Mouse (Mus musculus) embryonic facial prominence, embryonic 15.5 days (tissue): ENCODE results near the gene Scyl1. TPM values are rescaled to one million over a fixed set of nuclear protein-coding genes. Genes with fewer than 3 reads are reported as not detected.

ENCODE experiments used
- ATAC-seq: fragments of 200-750 bp; cut with Nextera tagmentation; 2 replicates; pipeline ENCODE4 v1.8.0; 2017; ENCODE audit warnings: low read depth, moderate TSS enrichment; ENCODE audit not compliant: insufficient number of reproducible peaks, low FRiP score, low TSS enrichment
- H3K27ac ChIP-seq: fragments of 300-500 bp; sonication (generic); replicated peaks from 2 replicates; pipeline ENCODE4 v1.5.1; 2015; ENCODE audit warnings: mild to moderate bottlenecking, inconsistent platforms
- H3K27me3 ChIP-seq: fragments of 300-500 bp; sonication (generic); 2 replicates; pipeline ENCODE4 v1.6.1; 2015; ENCODE audit warnings: inconsistent platforms
- H3K36me3 ChIP-seq: fragments of 300-500 bp; sonication (generic); 2 replicates; pipeline ENCODE4 v1.6.1; 2015; ENCODE audit warnings: mild to moderate bottlenecking, inconsistent platforms
- H3K4me1 ChIP-seq: fragments of 300-500 bp; sonication (generic); 2 replicates; pipeline ENCODE4 v1.6.1; 2015; ENCODE audit warnings: inconsistent platforms
- H3K4me2 ChIP-seq: fragments of 300-500 bp; sonication (generic); replicated peaks from 2 replicates; pipeline ENCODE4 v1.6.1; 2015; ENCODE audit warnings: mild to moderate bottlenecking, inconsistent platforms
- H3K4me3 ChIP-seq: fragments of 300-500 bp; sonication (generic); replicated peaks from 2 replicates; pipeline ENCODE4 v1.5.1; 2015; ENCODE audit warnings: mild to moderate bottlenecking, inconsistent platforms
- H3K9ac ChIP-seq: fragments of 300-500 bp; sonication (generic); 2 replicates; pipeline ENCODE4 v1.6.1; 2015; ENCODE audit warnings: inconsistent platforms
- H3K9me3 ChIP-seq: fragments of 300-500 bp; sonication (generic); replicated peaks from 2 replicates; pipeline ENCODE4 v1.6.1; 2016; ENCODE audit warnings: inconsistent platforms
- WGBS: fragments of 180-500 bp; shearing (Covaris S2); methylation state at CpG from one replicate; pipeline ENCODE4 v1.1.7; 2015; 5-methylcytosine and 5-hydroxymethylcytosine counted together
- polyA plus RNA-seq: library from polyadenylated mRNA; unstranded; fragments of >200 nt; fragmentation: Nextera tagmentation; extraction: Ambion mirVana; gene quantifications from 2 replicates; pipeline ENCODE4 v1.2.1, GENCODE M21; 2015

Gene Scyl1
- polyA plus RNA-seq, 1 experiment from 2014 or later: 81.8 TPM

DNA sequence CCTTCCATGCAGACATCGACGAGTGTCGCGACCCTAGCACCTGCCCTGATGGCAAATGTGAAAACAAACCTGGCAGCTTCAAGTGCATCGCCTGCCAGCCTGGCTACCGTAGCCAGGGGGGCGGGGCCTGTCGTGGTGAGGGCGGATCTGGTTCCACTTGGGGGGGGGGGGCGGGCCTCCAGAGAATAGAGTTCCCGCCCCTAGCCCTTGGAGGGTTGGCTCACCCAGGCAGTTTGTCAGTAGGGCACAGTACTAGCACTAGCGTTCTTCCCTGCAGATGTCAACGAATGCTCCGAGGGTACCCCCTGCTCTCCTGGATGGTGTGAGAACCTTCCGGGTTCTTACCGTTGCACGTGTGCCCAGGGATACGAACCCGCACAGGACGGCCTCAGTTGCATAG is 19.5 kb downstream of the Scyl1 start:
- WGBS: 14% methylated on average over 20 of the region's 20 CpGs
- Histone ChIP-seq H3K27ac (no peak overlapping the region), H3K4me2 (no peak overlapping the region), H3K9ac (no peak overlapping the region), H3K4me3 (no peak overlapping the region), H3K36me3 (peaks cover 50% of the 10 kb centered on the region), H3K27me3 (peaks cover 46% of the 10 kb centered on the region), H3K9me3 (no peaks in the 10 kb centered on the region), H3K4me1 (peaks cover 19% of the 10 kb centered on the region)
- ATAC-seq: peak; percentile 12; the same call in 1 of the 2 replicates

DNA sequence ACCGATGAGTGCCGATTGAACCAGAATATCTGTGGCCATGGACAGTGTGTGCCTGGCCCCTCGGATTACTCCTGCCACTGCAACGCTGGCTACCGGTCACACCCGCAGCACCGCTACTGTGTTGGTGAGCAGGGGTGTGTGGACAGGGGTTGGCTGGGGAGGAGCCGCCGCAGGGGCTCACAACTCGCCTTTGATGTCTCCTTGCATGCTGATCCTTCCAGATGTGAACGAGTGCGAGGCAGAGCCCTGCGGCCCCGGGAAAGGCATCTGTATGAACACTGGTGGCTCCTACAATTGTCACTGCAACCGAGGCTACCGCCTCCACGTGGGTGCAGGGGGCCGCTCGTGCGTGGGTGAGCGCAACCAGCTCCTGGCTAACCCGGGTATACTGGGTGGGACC is 20.3 kb downstream of the Scyl1 start:
- H3K36me3 ChIP-seq: peaks cover 52% of the 10 kb centered on the region
- WGBS: 15% methylated on average over 22 of the region's 22 CpGs

DNA sequence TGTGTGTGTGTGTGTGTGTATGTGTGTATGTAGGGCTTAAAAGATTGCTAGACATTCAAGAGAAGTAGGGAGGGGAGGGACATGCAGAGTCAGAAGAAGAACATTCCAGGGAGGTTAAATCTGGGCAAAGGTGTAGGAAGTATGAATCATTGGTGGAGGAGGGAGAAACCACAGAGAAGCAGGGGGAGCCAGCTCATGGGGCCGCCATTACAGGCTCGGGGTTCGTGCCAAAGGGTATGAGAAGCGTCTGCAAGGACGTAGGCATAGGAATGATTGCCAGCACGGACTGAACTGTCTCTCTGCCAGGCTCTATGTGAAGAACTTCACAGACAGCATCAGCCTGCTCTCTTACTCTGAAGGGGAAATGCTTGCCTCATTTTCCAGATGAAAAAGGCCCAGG is 21.7 kb downstream of the Scyl1 start:
- peaks cover 49% of the 10 kb centered on the region for H3K36me3 ChIP-seq
- H3K4me1 ChIP-seq: peaks cover 30% of the 10 kb centered on the region
- no peak overlapping the region for H3K27ac ChIP-seq
- no peak for ATAC-seq
- no peaks in the 10 kb centered on the region for H3K9me3 ChIP-seq
- H3K4me2 ChIP-seq: no peak overlapping the region
- no peak overlapping the region for H3K4me3 ChIP-seq
- WGBS: 68% methylated on average over 6 of the region's 6 CpGs
- H3K9ac ChIP-seq: no peak overlapping the region
- H3K27me3 ChIP-seq: peaks cover 47% of the 10 kb centered on the region

More for the DNA sequence above, 20.3 kb downstream of the Scyl1 start:
- no peak overlapping the region for H3K9ac ChIP-seq
- H3K4me1 ChIP-seq: peaks cover 16% of the 10 kb centered on the region
- ATAC-seq: no peak
- H3K27ac ChIP-seq: no peak overlapping the region
- H3K4me3 ChIP-seq: no peak overlapping the region
- H3K9me3 ChIP-seq: no peaks in the 10 kb centered on the region
- peaks cover 50% of the 10 kb centered on the region for H3K27me3 ChIP-seq
- no peak overlapping the region; the same call in 1 of the 2 replicates for H3K4me2 ChIP-seq

DNA sequence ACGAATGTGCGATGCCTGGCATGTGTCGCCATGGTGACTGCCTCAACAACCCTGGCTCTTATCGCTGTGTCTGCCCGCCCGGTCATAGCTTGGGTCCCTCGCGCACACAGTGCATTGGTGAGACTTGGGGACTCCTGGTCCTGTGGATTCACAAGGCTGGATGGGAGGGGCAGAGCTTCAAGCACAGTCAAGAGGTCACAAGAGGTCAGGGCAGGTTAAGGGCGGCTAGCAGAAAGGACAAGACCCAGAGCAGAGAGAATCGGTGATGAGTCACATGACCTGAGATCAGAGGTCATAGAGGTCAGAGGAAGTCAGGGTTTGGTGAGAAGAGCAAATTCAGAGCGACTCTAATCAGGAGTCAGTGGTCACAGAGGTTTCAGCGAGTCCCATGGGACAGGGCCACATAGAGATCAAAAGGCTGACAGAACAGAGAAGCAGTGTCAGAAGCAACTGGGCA is 24.3 kb downstream of the Scyl1 start:
- H3K9me3 ChIP-seq: no peaks in the 10 kb centered on the region
- no peak overlapping the region for H3K4me2 ChIP-seq
- WGBS: 33% methylated on average over 12 of the region's 12 CpGs
- H3K27ac ChIP-seq: no peak overlapping the region
- peaks cover 50% of the 10 kb centered on the region for H3K4me1 ChIP-seq
- H3K9ac ChIP-seq: no peak overlapping the region
- no peak for ATAC-seq
- H3K4me3 ChIP-seq: no peak overlapping the region
- peaks cover 47% of the 10 kb centered on the region for H3K27me3 ChIP-seq
- peaks cover 35% of the 10 kb centered on the region for H3K36me3 ChIP-seq

DNA sequence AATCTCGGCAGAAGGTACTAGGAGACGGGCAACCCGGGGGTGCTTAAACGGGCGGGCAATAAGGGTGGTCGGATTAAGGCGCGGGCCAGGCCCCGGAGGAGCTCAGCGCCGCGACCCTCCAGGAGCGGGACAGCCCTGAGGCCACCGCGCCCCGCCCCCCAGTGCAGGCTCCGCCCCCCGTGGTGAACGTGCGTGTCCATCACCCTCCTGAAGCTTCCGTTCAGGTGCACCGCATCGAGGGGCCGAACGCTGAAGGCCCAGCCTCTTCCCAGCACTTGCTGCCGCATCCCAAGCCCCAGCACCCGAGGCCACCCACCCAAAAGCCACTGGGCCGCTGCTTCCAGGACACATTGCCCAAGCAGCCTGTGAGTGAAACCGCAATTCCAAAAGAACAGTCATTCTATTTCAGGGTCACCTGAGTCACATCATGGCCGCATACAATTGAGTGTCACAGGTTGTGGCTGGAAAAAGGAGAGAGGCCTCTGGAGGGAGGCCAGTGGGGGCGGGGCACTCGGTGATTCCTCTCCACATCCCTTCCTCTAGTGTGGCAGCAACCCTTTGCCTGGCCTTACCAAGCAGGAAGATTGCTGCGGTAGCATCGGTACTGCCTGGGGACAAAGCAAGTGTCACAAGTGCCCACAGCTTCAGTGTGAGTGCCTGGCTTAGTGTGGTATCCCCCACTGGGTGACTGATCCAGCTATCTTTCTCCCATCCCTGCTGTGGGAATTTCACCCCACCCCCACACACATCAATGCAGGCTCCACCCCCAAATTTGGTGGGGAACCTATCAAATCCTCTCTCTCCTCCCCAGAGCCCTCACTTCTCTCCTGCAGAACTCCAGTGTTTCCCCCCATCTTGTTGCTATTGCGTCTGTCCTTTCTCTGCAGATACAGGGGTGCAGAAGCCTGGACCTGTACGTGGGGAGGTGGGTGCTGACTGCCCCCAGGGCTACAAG is 25.2 kb downstream of the Scyl1 start:
- H3K9ac ChIP-seq: no peak overlapping the region
- H3K4me2 ChIP-seq: peak overlapping the region; percentile 42
- peak overlapping the region; percentile 20 for H3K4me3 ChIP-seq
- peaks cover 48% of the 10 kb centered on the region for H3K4me1 ChIP-seq
- no peaks in the 10 kb centered on the region for H3K9me3 ChIP-seq
- peaks cover 43% of the 10 kb centered on the region for H3K27me3 ChIP-seq
- no peak overlapping the region for H3K27ac ChIP-seq
- WGBS: 10% methylated on average over 36 of the region's 36 CpGs
- ATAC-seq: no peak
- H3K36me3 ChIP-seq: peaks cover 29% of the 10 kb centered on the region

DNA sequence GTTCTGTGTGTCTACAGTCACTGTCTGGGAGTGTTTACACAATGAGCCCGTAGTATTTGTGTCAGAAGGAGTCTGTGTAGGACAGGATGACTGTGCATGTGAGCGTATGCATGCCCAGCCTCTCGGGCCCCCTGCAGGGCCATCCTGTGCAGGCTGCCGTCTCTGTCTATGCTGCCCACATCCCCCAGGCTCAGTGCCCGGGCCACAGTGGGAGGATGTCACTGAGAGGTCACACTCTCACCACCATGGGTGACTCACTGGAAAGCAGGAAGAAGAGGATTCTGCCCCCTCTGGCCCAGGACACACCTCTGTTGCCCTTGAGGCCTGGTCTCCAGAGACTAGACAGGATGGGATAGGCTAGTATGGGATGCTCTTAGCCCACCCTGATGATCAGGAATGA is 27.6 kb downstream of the Scyl1 start:
- Histone ChIP-seq H3K9ac (no peak overlapping the region), H3K27ac (no peak overlapping the region), H3K4me1 (peaks cover 56% of the 10 kb centered on the region), H3K9me3 (no peaks in the 10 kb centered on the region), H3K36me3 (peaks cover 15% of the 10 kb centered on the region), H3K4me3 (peak overlapping the region; percentile 73; the same call in 1 of the 2 replicates), H3K27me3 (peaks cover 25% of the 10 kb centered on the region), H3K4me2 (peak overlapping the region; percentile 90)
- WGBS: 48% methylated on average over 5 of the region's 5 CpGs
- no peak for ATAC-seq

DNA sequence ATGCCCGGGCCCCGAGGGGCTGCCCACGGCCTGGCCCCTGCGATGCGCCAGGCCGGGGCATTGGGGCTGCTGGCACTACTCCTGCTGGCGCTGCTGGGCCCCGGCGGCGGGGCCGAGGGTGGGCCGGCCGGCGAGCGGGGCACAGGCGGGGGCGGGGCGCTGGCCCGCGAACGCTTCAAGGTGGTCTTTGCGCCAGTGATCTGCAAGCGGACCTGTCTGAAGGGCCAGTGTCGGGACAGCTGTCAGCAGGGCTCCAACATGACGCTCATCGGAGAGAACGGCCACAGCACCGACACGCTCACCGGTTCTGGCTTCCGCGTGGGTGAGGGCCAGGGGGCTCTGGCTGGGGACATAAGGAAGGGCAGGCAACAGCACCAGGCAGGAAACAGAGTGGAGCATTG is 29.0 kb downstream of the Scyl1 start:
- Histone ChIP-seq H3K36me3 (peaks cover 4% of the 10 kb centered on the region; the same call in 1 of the 2 replicates), H3K9me3 (no peaks in the 10 kb centered on the region), H3K27ac (peak overlapping the region; percentile 93), H3K4me3 (peak overlapping the region; percentile 73), H3K27me3 (peaks cover 20% of the 10 kb centered on the region; the same call in 1 of the 2 replicates), H3K9ac (peak overlapping the region; percentile 71), H3K4me1 (peaks cover 56% of the 10 kb centered on the region), H3K4me2 (peak overlapping the region; percentile 90)
- 1% methylated on average over 32 of the region's 32 CpGs for WGBS
- ATAC-seq: peak; percentile 9; the same call in 1 of the 2 replicates

DNA sequence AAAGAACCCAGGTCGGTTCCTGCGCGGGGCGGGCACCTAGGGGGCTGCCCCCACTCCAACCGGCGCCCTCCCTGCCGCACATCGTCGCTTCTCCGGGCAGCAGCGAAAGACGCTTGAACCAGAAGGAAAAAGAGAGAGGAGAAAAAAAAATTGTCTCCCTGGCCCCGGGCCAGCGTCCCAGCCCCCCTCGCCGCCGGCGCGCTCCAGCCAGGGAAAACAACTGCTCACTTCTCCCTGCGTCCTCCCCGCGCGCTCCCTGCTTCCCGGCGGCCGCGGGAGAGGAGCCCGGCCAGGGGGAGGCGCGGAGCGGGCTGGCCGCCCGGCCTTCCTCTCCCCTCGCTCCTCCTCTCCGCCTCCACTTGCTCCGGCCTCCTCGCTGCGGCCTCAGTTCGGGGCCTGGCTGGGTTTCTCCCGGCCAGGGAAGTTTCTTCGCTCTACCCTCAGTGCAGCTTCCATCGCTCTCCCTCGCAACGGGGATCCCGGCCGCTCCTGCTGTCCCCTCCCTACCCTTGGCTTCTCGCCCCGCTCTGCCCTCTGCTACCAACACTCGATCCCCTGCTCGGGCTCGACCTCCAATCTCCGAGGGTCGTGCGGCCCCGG is 29.5 kb downstream of the Scyl1 start:
- Histone ChIP-seq H3K27me3 (peaks cover 21% of the 10 kb centered on the region), H3K36me3 (peaks cover 3% of the 10 kb centered on the region; the same call in 1 of the 2 replicates), H3K4me2 (peak overlapping the region; percentile 90), H3K4me3 (peak overlapping the region; percentile 73), H3K9ac (peak overlapping the region; percentile 71), H3K27ac (peak overlapping the region; percentile 93), H3K4me1 (peaks cover 56% of the 10 kb centered on the region), H3K9me3 (no peaks in the 10 kb centered on the region)
- WGBS: under 1% methylated on average over 46 of the region's 55 CpGs
- ATAC-seq: peak; percentile 83

DNA sequence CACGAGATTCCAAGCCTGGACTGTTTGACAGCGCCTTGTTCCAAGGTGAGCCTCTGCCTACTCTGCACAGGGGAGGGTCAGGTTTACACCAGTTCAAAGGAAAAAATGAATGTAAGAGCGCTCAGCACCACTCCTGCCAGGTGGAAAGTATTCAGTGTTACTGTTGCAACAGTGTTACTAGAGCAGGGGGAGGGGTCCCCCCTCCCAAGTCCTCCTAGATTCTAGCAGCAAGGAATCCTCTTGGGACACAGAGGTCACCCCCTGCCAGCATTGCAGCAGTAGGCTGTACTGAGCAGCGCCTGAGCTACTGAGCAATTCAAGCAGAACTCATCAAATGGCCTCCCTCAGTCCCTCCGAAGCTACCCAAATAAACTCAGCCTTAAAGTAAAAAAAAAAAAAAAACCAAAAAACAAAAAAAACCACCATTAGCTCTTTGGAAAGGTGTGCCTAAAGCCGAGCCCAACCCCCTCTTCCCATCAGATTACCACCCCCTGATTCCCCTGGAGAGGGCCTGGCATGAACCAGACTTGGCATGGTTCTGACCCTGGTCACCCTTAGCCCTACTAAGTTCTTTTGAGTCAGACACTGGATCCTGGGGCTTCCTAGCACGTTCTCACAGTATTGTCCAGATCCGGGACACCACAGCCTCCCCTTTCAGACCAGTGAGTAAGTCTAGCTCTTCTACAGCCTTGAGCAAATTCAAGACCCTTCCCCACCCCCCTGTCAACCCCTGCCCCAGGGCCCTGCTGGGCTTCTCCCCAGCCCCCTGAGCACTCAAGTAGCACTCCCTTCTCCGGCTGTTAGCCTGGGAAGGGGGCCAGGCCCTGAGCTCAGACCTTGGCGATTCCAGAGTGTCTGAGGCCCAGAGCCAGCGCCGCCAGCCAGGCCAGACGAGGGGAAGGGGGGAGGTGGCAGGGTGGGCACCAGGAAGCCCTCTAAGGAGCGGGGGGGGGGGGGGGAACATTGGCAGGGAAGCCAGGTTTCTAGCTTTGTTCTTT is 30.6 kb downstream of the Scyl1 start, which contains the start of gene Ltbp3:
Ltbp3 (plus strand) TSS at position 585 of the 998 bp plus-strand sequence.
- H3K4me3 ChIP-seq: peak within 1 kb of the TSS; percentile 73
- H3K4me1 ChIP-seq: peaks cover 50% of the 10 kb centered on the region
- peak within 1 kb of the TSS; percentile 71 for H3K9ac ChIP-seq
- no peaks in the 10 kb centered on the region for H3K36me3 ChIP-seq
- peak within 1 kb of the TSS; percentile 93 for H3K27ac ChIP-seq
- WGBS: 25% methylated on average over 10 of the region's 14 CpGs
- H3K27me3 ChIP-seq: peaks cover 20% of the 10 kb centered on the region
- no peaks in the 10 kb centered on the region for H3K9me3 ChIP-seq
- peak within 1 kb of the TSS; percentile 90 for H3K4me2 ChIP-seq
- peak; percentile 78 for ATAC-seq

DNA sequence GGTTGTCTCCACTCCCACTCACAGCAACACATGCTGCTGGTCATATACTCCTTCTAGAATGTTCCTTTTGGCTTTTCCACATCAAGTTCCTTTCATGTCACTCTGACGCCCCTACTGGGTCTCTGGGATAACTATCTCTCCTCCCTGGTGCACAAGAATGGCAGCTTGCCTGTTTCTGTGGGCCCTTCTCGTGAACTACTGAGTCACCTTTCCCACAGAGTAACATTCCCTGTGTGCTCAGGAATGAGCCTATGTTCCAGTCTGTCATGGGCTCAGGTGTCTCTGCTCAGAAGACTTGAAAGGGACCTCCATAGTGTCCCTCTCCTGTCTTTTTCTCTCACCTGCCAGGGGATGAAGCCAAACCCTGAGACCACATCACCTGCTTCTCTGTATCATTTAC is 31.8 kb downstream of the Scyl1 start:
- H3K36me3 ChIP-seq: no peaks in the 10 kb centered on the region
- no peak overlapping the region for H3K4me2 ChIP-seq
- 49% methylated on average over 2 of the region's 2 CpGs for WGBS
- no peak overlapping the region for H3K4me3 ChIP-seq
- no peak overlapping the region for H3K27ac ChIP-seq
- H3K27me3 ChIP-seq: peaks cover 17% of the 10 kb centered on the region
- H3K4me1 ChIP-seq: peaks cover 39% of the 10 kb centered on the region
- no peaks in the 10 kb centered on the region for H3K9me3 ChIP-seq
- H3K9ac ChIP-seq: no peak overlapping the region
- ATAC-seq: no peak
